Mouse (Mus musculus) thymus, adult 2 months (tissue): ENCODE measurements around the gene Boc. TPM values are rescaled to one million over a fixed set of nuclear protein-coding genes. Genes with fewer than 3 reads are reported as not detected.

Experiments used
- DNase-seq: peaks from one replicate; pipeline ENCODE4 v3.0.0; 2021
- H3K27ac ChIP-seq: fragments of 200-500 bp; 2 replicates; pipeline ENCODE4 v1.5.1; 2012; ENCODE audit warnings: low read length, control low read depth; ENCODE audit not compliant: control insufficient read depth, insufficient read depth
- H3K27me3 ChIP-seq: fragments of 200-500 bp; 2 replicates; pipeline ENCODE4 v1.6.1; 2012; ENCODE audit warnings: mild to moderate bottlenecking, low read length, moderate library complexity, mixed read lengths; ENCODE audit not compliant: control insufficient read depth, insufficient read depth
- H3K36me3 ChIP-seq: fragments of 200-500 bp; 2 replicates; pipeline ENCODE4 v1.6.1; 2012; ENCODE audit warnings: mild to moderate bottlenecking, low read length, moderate library complexity; ENCODE audit not compliant: control insufficient read depth, insufficient read depth
- H3K4me1 ChIP-seq: fragments of 200-500 bp; replicated peaks from 2 replicates; pipeline ENCODE4 v1.6.1; 2012; ENCODE audit warnings: low read length; ENCODE audit not compliant: control insufficient read depth, insufficient read depth
- H3K4me3 ChIP-seq: fragments of 200-500 bp; 2 replicates; pipeline ENCODE4 v1.5.1; 2012; ENCODE audit warnings: mild to moderate bottlenecking, low read length, control low read depth, moderate library complexity; ENCODE audit not compliant: control insufficient read depth, insufficient read depth
- CTCF ChIP-seq: fragments of 200-500 bp; IDR thresholded peaks from 2 replicates; pipeline ENCODE4 v1.5.1; 2012; ENCODE audit warnings: mild to moderate bottlenecking, control low read depth, low read length, moderate library complexity, borderline replicate concordance; ENCODE audit not compliant: control insufficient read depth, poor library complexity, insufficient read depth; ENCODE audit errors: extremely low read depth
- POLR2A ChIP-seq: fragments of 200-500 bp; IDR thresholded peaks from 2 replicates; pipeline ENCODE4 v1.6.1; 2012; ENCODE audit warnings: mild to moderate bottlenecking, low read length, control low read depth, moderate library complexity; ENCODE audit not compliant: control insufficient read depth, poor library complexity, insufficient read depth; ENCODE audit errors: extremely low read depth
- WGBS: fragments of 180-500 bp; shearing (Covaris S2); methylation state at CpG from one replicate; pipeline ENCODE4 v1.1.7; 2018; 5-methylcytosine and 5-hydroxymethylcytosine counted together
- polyA plus RNA-seq: library from polyadenylated mRNA; depleted of rRNA; stranded (reverse); fragments of >200 nt; gene quantifications from 2 replicates; pipeline ENCODE4 v1.2.3, GENCODE M21; 2012

Gene Boc
- polyA plus RNA-seq, 1 experiment, result 14.6 TPM

DNA sequence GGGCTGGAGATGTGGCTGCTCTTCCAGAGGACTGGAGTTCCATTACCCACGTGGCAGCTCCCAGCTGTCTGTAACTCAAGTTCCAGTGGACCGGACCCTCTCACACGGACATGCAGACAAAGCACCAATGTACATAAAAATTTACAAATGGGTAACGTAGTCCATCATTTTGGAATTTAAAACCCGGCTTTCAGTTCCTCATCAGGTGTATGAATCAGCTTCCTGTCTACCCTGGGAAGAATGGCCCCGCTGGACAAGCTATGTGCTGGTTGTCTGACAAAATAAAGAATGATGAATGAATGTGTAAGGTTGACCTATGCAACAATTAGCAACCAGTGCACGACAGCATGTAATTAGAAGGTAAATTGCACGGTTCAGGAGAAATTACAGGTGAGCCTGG lies 5.7 kb upstream of the Boc start:
- Histone ChIP-seq H3K4me3 (no peak overlapping the region), H3K27ac (no peak overlapping the region), H3K27me3 (peaks cover under 1% of the 10 kb centered on the region; the same call in 1 of the 2 replicates), H3K36me3 (no peaks in the 10 kb centered on the region), H3K4me1 (no peaks in the 10 kb centered on the region)
- DNase-seq, result no peak
- 67% methylated on average over 8 of the region's 8 CpGs for WGBS
- TF ChIP-seq POLR2A (no peak), CTCF (no peak)

DNA sequence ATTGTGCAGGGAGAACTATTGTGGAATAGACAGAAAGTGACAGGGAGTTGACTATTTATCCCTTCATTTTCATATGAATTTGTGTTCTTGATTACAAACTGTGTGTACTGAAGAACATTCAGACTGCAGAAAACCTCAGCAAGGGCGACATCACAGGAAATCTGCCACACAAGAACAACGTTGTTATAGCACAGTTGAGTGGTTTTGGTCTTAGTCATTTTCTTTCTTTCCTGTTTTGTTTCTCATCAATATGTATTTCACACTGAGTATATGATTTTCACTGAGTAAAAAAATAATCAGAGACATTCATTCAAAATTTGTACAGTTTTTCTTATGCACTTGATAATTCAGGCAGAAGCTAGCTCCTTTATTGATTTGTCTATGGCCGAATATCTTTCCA lies 3.4 kb upstream of the Boc start:
- TF ChIP-seq POLR2A (no peak), CTCF (no peak)
- Histone ChIP-seq H3K36me3 (no peaks in the 10 kb centered on the region), H3K4me3 (no peak overlapping the region), H3K4me1 (peaks cover 7% of the 10 kb centered on the region; the same call in 1 of the 2 replicates), H3K27me3 (peaks cover 16% of the 10 kb centered on the region; the same call in 1 of the 2 replicates), H3K27ac (no peak overlapping the region)
- 44% methylated on average over 3 of the region's 3 CpGs for WGBS
- no peak for DNase-seq

DNA sequence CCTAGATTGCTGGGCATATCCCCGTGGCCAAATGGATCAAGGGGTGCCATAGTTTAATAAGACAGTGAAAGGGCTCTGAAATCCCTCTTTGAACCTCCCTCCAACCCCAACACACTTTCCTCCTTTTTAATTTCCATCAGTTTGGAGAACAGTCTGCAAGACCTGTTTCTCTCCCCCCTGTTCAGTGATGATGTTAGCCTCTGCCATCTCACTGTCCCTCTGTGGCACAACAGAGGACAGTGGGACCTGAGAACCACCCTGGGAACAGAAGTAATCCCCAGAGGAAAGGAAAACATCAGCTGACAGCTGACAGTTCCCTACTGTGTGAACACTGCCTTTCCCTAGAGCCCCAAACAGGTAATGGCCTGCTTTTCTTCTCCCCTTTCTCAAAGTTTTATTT lies 1.5 kb upstream of the Boc start:
- Histone ChIP-seq H3K36me3 (no peaks in the 10 kb centered on the region), H3K4me3 (no peak overlapping the region), H3K27ac (no peak overlapping the region), H3K4me1 (peaks cover 7% of the 10 kb centered on the region; the same call in 1 of the 2 replicates), H3K27me3 (peaks cover 18% of the 10 kb centered on the region; the same call in 1 of the 2 replicates)
- WGBS, result 67% methylated on average over 1 of the region's 1 CpGs
- TF ChIP-seq CTCF (no peak), POLR2A (no peak)
- DNase-seq, result no peak

DNA sequence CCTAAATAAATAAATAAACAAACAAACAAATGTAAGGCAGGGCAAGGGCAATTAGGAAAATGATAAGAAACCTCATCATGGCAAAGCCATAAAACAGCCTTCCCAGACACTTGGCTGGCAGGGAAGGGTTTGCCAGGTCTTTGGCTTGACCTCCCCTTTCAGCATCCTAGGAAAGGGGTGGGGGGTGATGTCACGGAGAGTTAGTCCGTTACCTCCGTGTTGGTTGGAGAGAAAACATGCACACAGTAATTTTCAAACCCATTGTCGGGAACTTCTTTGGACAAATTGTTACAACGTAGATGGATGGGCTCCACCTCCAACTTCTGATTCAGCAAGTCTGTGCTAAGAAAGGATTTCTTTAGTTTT lies 616 bp upstream of the Boc start:
- Histone ChIP-seq H3K27me3 (peaks cover 18% of the 10 kb centered on the region; the same call in 1 of the 2 replicates), H3K4me3 (no peak overlapping the region), H3K27ac (no peak overlapping the region), H3K4me1 (peaks cover 7% of the 10 kb centered on the region; the same call in 1 of the 2 replicates), H3K36me3 (no peaks in the 10 kb centered on the region)
- TF ChIP-seq POLR2A (no peak), CTCF (no peak)
- DNase-seq, result no peak
- WGBS, result 43% methylated on average over 5 of the region's 5 CpGs

DNA sequence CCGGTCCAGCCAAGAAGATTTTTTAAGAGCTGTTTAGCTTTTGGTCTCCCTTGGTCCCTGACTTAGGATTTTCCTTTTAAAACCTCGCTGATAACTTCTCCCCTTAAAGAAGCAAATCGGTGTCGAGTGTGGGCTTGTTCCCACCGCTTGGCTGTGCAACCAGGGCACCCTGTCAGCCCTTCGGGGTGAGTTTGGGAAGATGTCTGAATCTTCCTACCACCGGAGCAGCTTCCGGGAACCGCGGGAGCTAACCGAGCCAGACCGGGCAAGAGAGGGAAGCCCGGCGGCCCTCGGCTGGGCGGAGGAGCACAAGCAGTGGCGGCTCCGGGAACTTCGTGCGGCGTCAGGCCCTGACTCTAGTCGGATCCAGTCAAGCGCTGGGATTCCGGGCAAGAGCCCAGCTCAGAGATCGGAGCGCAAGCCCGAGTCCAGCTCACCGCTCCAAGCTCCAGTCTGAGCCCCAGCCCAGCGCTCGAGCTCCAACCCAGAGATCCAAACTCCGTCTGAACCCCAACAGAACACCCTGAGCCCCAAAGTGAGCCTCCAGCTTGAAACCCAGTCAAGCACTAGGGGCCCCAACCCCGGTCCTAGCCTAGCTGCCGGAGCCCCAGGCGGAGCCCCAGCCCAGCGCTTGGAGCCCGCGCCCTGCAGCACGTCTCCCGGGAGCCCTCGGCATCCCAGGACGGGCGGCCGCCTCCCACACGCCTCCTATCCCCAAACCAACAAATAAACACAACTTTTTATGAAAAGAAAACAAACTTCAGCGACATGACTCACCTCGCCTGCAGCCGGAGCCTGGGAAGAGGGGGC lies 831 bp downstream of the Boc start:
- H3K27me3 ChIP-seq, result peaks cover 18% of the 10 kb centered on the region; the same call in 1 of the 2 replicates
- TF ChIP-seq POLR2A (no peak), CTCF (no peak)
- H3K36me3 ChIP-seq, result no peaks in the 10 kb centered on the region
- peaks cover 7% of the 10 kb centered on the region; the same call in 1 of the 2 replicates for H3K4me1 ChIP-seq
- H3K4me3 ChIP-seq, result peak overlapping the region; percentile 27
- WGBS, result 3% methylated on average over 47 of the region's 47 CpGs
- no peak for DNase-seq
- H3K27ac ChIP-seq, result no peak overlapping the region

DNA sequence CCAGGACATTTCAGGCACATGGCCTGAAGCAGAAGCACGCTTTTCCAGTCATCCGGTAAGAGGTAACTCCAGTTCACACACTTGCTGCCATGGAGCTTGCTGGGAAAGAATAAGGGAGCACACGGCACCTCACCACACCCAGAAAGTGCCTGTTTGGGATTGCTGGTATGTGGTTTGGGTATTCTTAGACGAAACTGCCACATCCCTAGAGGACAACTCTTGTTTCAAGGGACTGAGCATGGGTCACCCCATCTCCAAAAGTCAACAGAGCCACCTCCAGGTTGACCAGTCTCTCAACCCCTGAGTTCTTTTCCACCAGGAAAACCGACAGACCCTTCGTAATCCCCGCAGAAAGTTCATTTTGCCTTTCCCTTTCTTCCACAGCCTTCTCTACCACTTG lies 1.6 kb downstream of the Boc start:
- H3K4me1 ChIP-seq, result peaks cover 7% of the 10 kb centered on the region; the same call in 1 of the 2 replicates
- no peak overlapping the region for H3K27ac ChIP-seq
- peak overlapping the region; percentile 3; the same call in 1 of the 2 replicates for H3K4me3 ChIP-seq
- TF ChIP-seq CTCF (no peak), POLR2A (no peak)
- no peak for DNase-seq
- no peaks in the 10 kb centered on the region for H3K36me3 ChIP-seq
- 91% methylated on average over 7 of the region's 7 CpGs for WGBS
- peaks cover 18% of the 10 kb centered on the region; the same call in 1 of the 2 replicates for H3K27me3 ChIP-seq

DNA sequence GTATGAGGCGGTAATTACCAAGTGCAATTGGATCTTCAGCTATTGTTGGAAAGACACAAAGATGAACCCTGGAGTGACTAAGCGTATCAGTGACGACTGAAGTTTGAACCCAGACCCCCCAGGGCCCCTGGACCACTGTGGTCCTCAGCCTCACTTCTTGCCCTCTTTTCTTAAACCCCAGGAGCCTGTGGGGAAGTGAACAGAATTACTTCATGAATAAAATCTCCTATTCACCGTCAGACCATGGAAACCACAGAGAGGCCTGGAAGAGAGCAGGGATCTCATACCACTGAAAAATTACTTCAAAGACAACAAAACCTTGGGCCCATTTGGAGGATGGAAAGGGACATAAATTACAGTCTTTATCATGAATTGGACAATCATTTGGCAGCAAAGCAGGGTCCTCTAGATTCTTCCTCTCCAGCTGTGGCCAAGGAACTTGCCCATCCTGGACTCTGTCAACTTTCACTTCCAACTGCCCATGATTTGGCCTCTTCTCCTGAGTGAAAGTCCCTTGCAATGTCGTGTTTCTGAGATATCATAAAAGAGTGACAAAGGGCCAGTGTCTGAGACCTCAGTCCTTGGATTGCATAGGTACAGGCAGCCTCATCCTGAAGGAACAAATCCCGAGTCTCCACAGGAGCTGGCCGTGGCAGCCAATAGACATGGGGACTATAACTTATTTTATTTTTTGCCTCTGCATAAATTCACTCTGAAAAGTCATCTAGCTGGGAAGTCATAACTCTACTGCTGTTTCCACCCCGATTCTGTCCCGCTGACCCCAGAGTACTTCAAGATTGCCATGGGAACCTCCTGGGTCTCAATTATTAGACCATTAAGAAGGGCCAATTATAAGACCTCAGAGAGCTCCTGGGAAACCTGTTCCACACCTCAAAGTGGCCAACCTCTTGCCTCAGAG lies 2.6 kb downstream of the Boc start:
- H3K36me3 ChIP-seq, result no peaks in the 10 kb centered on the region
- TF ChIP-seq POLR2A (no peak), CTCF (no peak)
- peaks cover 7% of the 10 kb centered on the region; the same call in 1 of the 2 replicates for H3K4me1 ChIP-seq
- no peak overlapping the region for H3K27ac ChIP-seq
- WGBS, result 71% methylated on average over 9 of the region's 9 CpGs
- no peak for DNase-seq
- no peak overlapping the region for H3K4me3 ChIP-seq
- peaks cover 18% of the 10 kb centered on the region; the same call in 1 of the 2 replicates for H3K27me3 ChIP-seq
